Mouse (Mus musculus) mouse embryonic stem cell (cell line): ENCODE results near the gene Itk.

ENCODE experiments used
- in situ Hi-C, 2 experiments: fragments of 300-500 bp; cut with MboI; formaldehyde crosslinking; loops; 1 replicate in 1 of 2; 3 replicates in 1 of 2; pipeline ENCODE4 v1.14.3; 2019 to 2020; ENCODE audit warnings: low sequenced_read_pairs in 2 of 2, low pct_unique_long_range_greater_than_20kb in 1 of 2, mixed read lengths in 1 of 2; ENCODE audit not compliant: unreplicated experiment in 1 of 2

Gene Itk

GRCm38 (mm10) chr11:46312523-46313035 lies 76.7 kb downstream of the Itk start, which contains the start of gene Cyfip2:
Gene Cyfip2 (minus strand): TSS chr11:46312859.
- in situ Hi-C loops: no loop called here

- in situ Hi-C loops: no loop called here
These were observed 77.4 kb downstream of the Itk start for GRCm38 (mm10) chr11:46311703-46312522.

GRCm38 (mm10) chr11:46311181-46311702 lies 78.1 kb downstream of the Itk start:
- in situ Hi-C loops: no loop called here

GRCm38 (mm10) chr11:46310647-46311063 lies 78.7 kb downstream of the Itk start:
- in situ Hi-C loops: no loop called here

GRCm38 (mm10) chr11:46309808-46310555 lies 79.3 kb downstream of the Itk start:
- in situ Hi-C loops: no loop called here

GRCm38 (mm10) chr11:46309111-46309741 lies 80.1 kb downstream of the Itk start:
- in situ Hi-C loops: no loop called here

- in situ Hi-C loops: no loop called here
These were observed 80.9 kb downstream of the Itk start for GRCm38 (mm10) chr11:46308271-46308974.

- in situ Hi-C loops: no loop called here
These were observed 81.5 kb downstream of the Itk start for GRCm38 (mm10) chr11:46307768-46308167.

GRCm38 (mm10) chr11:46306776-46307175 lies 82.5 kb downstream of the Itk start:
- in situ Hi-C loops: no loop called here

- in situ Hi-C loops: no loop called here
These were observed 83.3 kb downstream of the Itk start for GRCm38 (mm10) chr11:46305881-46306520.

- in situ Hi-C loops: no loop called here
These were observed 84.2 kb downstream of the Itk start for GRCm38 (mm10) chr11:46304864-46305710.

GRCm38 (mm10) chr11:46304093-46304492 lies 85.2 kb downstream of the Itk start:
- in situ Hi-C loops: no loop called here

GRCm38 (mm10) chr11:46302471-46302870 lies 86.8 kb downstream of the Itk start:
- in situ Hi-C loops: no loop called here

- in situ Hi-C loops: no loop called here
These were observed 87.6 kb downstream of the Itk start for GRCm38 (mm10) chr11:46301579-46302248.

- in situ Hi-C loops: no loop called here
These were observed 89.4 kb downstream of the Itk start for GRCm38 (mm10) chr11:46299901-46300300.
